Mouse (Mus musculus) heart, embryonic 14.5 days (tissue): ENCODE data around the gene Aen. TPM values are rescaled to one million over a fixed set of nuclear protein-coding genes. Genes with fewer than 3 reads are reported as not detected.

Source experiments
- ATAC-seq: fragments of 200-750 bp; cut with Nextera tagmentation; 2 replicates; pipeline ENCODE4 v1.8.0; 2017; ENCODE audit warnings: low read depth, moderate TSS enrichment; ENCODE audit not compliant: insufficient number of reproducible peaks, insufficient read depth, low FRiP score
- H3K27ac ChIP-seq, 2 experiments: fragments of 200-500 bp in 1 of 2; fragments of 300-500 bp in 1 of 2; sonication (generic) in 1 of 2; replicated peaks in 1 of 2; 2 replicates each; pipeline ENCODE4 v1.5.1; 2012 to 2014; ENCODE audit warnings: low read depth in 2 of 2, low read length in 2 of 2, control low read depth in 1 of 2, mild to moderate bottlenecking in 1 of 2, mixed read lengths in 1 of 2; ENCODE audit not compliant: control insufficient read depth in 1 of 2, insufficient read depth in 1 of 2
- H3K27me3 ChIP-seq: fragments of 300-500 bp; sonication (generic); 2 replicates; pipeline ENCODE4 v1.6.1; 2014; ENCODE audit warnings: mild to moderate bottlenecking, low read length, control low read depth; ENCODE audit not compliant: control insufficient read depth, insufficient read depth
- H3K36me3 ChIP-seq: fragments of 300-500 bp; sonication (generic); 2 replicates; pipeline ENCODE4 v1.6.1; 2014; ENCODE audit warnings: mild to moderate bottlenecking, control low read depth, low read length, mixed read lengths; ENCODE audit not compliant: control insufficient read depth, insufficient read depth
- H3K4me1 ChIP-seq, 2 experiments: fragments of 200-500 bp in 1 of 2; fragments of 300-500 bp in 1 of 2; sonication (generic) in 1 of 2; 2 replicates each; pipeline ENCODE4 v1.6.1; 2012 to 2014; ENCODE audit warnings: low read length in 2 of 2, control low read depth in 1 of 2, mixed read lengths in 1 of 2; ENCODE audit not compliant: control insufficient read depth in 2 of 2, insufficient read depth in 2 of 2
- H3K4me2 ChIP-seq: fragments of 300-500 bp; sonication (generic); 2 replicates; pipeline ENCODE4 v1.6.1; 2014; ENCODE audit warnings: mild to moderate bottlenecking, low read length
- H3K4me3 ChIP-seq, 2 experiments: fragments of 200-500 bp in 1 of 2; fragments of 300-500 bp in 1 of 2; sonication (generic) in 1 of 2; 2 replicates each; pipeline ENCODE4 v1.5.1; 2012 to 2014; ENCODE audit warnings: low read length in 2 of 2, mild to moderate bottlenecking in 2 of 2, control low read depth in 1 of 2, low read depth in 1 of 2, moderate library complexity in 1 of 2; ENCODE audit not compliant: control insufficient read depth in 1 of 2, insufficient read depth in 1 of 2
- H3K9ac ChIP-seq: fragments of 300-500 bp; sonication (generic); 2 replicates; pipeline ENCODE4 v1.6.1; 2014; ENCODE audit warnings: mild to moderate bottlenecking, low read length
- H3K9me3 ChIP-seq: fragments of 300-500 bp; sonication (generic); 2 replicates; pipeline ENCODE4 v1.6.1; 2016; ENCODE audit warnings: low read length, control low read depth; ENCODE audit not compliant: control insufficient read depth
- WGBS: fragments of 180-500 bp; shearing (Covaris S2); extraction: QIAGEN DNeasy Blood & Tissue Kit; methylation state at CpG from one replicate; pipeline ENCODE4 v1.1.7; 2014; 5-methylcytosine and 5-hydroxymethylcytosine counted together
- polyA plus RNA-seq: library from polyadenylated mRNA; unstranded; fragments of >200 nt; fragmentation: Nextera tagmentation; extraction: Ambion mirVana; gene quantifications from 2 replicates; pipeline ENCODE4 v1.2.1, GENCODE M21; 2014

Aen gene
- polyA plus RNA-seq, 1 experiment from 2014 or later = 25.3 TPM

- WGBS = 2% methylated on average over 34 of the region's 34 CpGs
- no peak overlapping the region for H3K9ac ChIP-seq
- peaks cover 0 to 3% of the 10 kb centered on the region in 2 experiments; a peak in 2 of 4 replicates for H3K4me1 ChIP-seq
- no peak overlapping the region for H3K4me3 ChIP-seq
- no peak overlapping the region for H3K4me2 ChIP-seq
- no peaks in the 10 kb centered on the region for H3K9me3 ChIP-seq
- H3K27ac ChIP-seq = no peak overlapping the region
- no peak for ATAC-seq
- H3K36me3 ChIP-seq = no peaks in the 10 kb centered on the region
- H3K27me3 ChIP-seq = peaks cover 84% of the 10 kb centered on the region
These were observed 12.5 kb upstream of the Aen start for GRCm38 (mm10) chr7:78883016-78883725.

DNA sequence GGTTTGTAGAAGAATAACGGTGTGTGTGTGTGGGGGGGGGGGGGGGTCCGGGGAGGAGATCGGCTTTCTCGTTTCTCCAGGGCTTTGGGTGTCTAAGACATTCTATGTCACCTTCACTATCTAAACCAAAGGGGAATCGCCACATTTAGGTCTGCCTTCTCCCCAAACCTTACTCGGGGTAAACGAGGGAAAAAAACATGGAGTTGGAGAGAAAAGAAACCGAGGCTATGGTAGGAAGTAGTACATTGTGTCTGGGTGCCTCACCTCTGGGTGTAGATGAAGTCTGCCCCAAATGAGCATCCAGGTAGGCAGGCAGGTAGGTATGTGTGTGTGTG, 12.0 kb upstream of the Aen start:
- Histone ChIP-seq H3K4me3 (no peak overlapping the region), H3K4me2 (no peak overlapping the region), H3K27ac (no peak overlapping the region), H3K4me1 (peaks cover 0 to 3% of the 10 kb centered on the region in 2 experiments; a peak in 2 of 4 replicates), H3K9me3 (no peaks in the 10 kb centered on the region), H3K36me3 (no peaks in the 10 kb centered on the region), H3K9ac (no peak overlapping the region), H3K27me3 (peaks cover 89% of the 10 kb centered on the region)
- 19% methylated on average over 8 of the region's 8 CpGs for WGBS
- ATAC-seq = no peak

DNA sequence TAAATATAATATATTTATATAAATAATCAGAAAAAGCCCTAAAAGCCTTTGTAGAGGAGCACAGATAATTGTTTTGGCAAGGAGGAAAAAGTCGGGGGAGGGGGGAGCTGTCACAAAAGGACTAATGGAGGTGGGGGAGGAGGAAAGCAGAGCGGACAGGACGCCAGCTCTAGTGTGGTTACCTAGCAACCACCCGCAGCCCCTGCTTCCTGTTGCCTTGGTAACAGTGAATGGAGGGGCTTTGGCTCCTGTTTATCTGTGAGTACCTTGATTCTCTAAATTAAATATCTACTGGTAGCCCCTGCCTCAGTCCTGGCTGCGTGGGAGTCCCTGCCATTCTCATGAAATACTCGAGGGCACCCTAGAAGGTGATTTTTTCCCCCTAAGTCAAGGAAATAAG, 11.5 kb upstream of the Aen start:
- Histone ChIP-seq H3K4me3 (no peak overlapping the region), H3K9ac (no peak overlapping the region), H3K27ac (no peak overlapping the region), H3K4me2 (no peak overlapping the region), H3K27me3 (peaks cover 88% of the 10 kb centered on the region), H3K9me3 (no peaks in the 10 kb centered on the region), H3K4me1 (peaks cover 0 to 3% of the 10 kb centered on the region in 2 experiments; a peak in 2 of 4 replicates), H3K36me3 (no peaks in the 10 kb centered on the region)
- 20% methylated on average over 6 of the region's 6 CpGs for WGBS
- no peak for ATAC-seq

DNA sequence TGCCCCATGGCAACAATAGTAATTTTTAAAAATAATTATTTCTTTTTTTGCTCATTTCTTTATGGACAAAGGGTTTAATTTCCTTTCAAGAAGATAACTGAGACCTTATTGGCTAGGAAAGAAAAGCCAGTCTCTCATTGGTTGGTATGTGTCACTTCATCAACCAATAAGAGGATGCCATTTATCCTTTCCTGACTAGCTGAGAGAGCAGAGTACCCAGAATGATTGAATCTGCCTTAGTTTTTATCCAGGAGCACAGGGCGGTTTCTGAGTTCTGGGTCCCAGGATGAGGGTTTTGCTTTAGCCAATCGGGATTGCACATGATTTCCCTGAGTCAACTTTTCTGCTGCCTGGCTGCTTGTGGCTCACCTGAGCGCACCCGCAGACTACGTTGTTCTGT, 10.2 kb upstream of the Aen start:
- 67% methylated on average over 5 of the region's 5 CpGs for WGBS
- peaks cover 90% of the 10 kb centered on the region for H3K27me3 ChIP-seq
- H3K9ac ChIP-seq = no peak overlapping the region
- no peak overlapping the region for H3K4me3 ChIP-seq
- H3K4me2 ChIP-seq = no peak overlapping the region
- no peaks in the 10 kb centered on the region for H3K9me3 ChIP-seq
- ATAC-seq = no peak
- no peak overlapping the region for H3K27ac ChIP-seq
- peaks cover 0 to 3% of the 10 kb centered on the region in 2 experiments; a peak in 2 of 4 replicates for H3K4me1 ChIP-seq
- no peaks in the 10 kb centered on the region for H3K36me3 ChIP-seq

- ATAC-seq = no peak
- WGBS = 77% methylated on average over 4 of the region's 4 CpGs
- H3K4me2 ChIP-seq = no peak overlapping the region
- H3K9me3 ChIP-seq = no peaks in the 10 kb centered on the region
- H3K27me3 ChIP-seq = peaks cover 81% of the 10 kb centered on the region
- H3K27ac ChIP-seq = no peak overlapping the region
- no peak overlapping the region for H3K4me3 ChIP-seq
- H3K36me3 ChIP-seq = no peaks in the 10 kb centered on the region
- no peak overlapping the region for H3K9ac ChIP-seq
- H3K4me1 ChIP-seq = peaks cover 0 to 3% of the 10 kb centered on the region in 2 experiments; a peak in 2 of 4 replicates
These were observed 9.2 kb upstream of the Aen start for GRCm38 (mm10) chr7:78886496-78886895.

DNA sequence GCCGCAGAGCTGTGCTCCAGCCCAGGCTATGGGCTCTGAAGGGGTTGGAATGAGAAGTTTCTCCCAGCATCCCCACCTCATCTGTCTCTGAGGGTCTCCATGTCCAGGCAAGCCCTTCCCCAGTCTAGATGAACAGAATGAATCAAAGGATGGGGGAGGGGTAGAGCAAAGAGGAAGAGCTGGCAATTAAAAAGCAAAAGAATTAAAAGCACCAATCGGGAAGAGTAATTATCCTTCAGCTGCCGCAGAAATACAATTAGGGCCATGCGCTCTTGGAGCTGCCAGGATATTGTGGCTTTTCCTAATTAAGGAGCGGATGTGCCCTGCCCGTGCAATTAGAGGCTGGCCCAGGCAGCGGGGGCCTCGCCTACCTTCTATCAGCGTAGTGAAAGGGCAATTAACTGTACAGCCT, 8.2 kb upstream of the Aen start:
- Histone ChIP-seq H3K9me3 (no peaks in the 10 kb centered on the region), H3K9ac (no peak overlapping the region), H3K4me2 (no peak overlapping the region), H3K4me3 (no peak overlapping the region), H3K27ac (no peak overlapping the region), H3K27me3 (peaks cover 73% of the 10 kb centered on the region), H3K4me1 (peaks cover 0 to 3% of the 10 kb centered on the region in 2 experiments; a peak in 2 of 4 replicates), H3K36me3 (no peaks in the 10 kb centered on the region)
- ATAC-seq = no peak
- 74% methylated on average over 9 of the region's 9 CpGs for WGBS

DNA sequence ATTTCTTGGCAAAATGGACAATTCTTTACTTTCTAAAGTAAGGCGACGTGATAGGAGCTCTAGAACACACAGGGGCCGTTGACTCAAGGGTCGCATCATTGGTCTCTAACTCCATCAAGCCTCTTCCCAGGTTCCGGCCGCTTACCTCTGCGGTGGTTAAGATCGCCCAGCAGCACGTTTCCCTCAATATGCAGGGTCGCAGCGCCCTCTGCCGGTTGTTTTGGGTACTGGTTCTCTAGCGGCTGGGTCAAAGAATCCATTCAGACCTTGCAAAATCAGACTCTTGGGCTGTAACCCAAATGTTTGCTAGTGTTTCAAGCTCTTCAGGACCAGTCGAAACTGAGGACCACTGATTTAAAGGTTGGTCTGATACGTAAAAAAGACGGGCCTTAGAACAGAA, 5.0 kb upstream of the Aen start:
- no peak overlapping the region for H3K4me3 ChIP-seq
- peaks cover 2 to 3% of the 10 kb centered on the region in 2 experiments; a peak in 1 of 4 replicates for H3K4me1 ChIP-seq
- H3K9me3 ChIP-seq = no peaks in the 10 kb centered on the region
- no peak overlapping the region for H3K9ac ChIP-seq
- ATAC-seq = no peak
- no peak overlapping the region for H3K27ac ChIP-seq
- H3K4me2 ChIP-seq = no peak overlapping the region
- WGBS = 5% methylated on average over 16 of the region's 16 CpGs
- H3K27me3 ChIP-seq = peaks cover 42% of the 10 kb centered on the region
- H3K36me3 ChIP-seq = no peaks in the 10 kb centered on the region

GRCm38 (mm10) chr7:78893917-78894316, 1.7 kb upstream of the Aen start:
- no peak for ATAC-seq
- Histone ChIP-seq H3K4me3 (no peak overlapping the region), H3K9me3 (no peaks in the 10 kb centered on the region), H3K4me1 (peaks cover 5 to 14% of the 10 kb centered on the region in 2 experiments), H3K27me3 (peaks cover 13% of the 10 kb centered on the region), H3K36me3 (no peaks in the 10 kb centered on the region), H3K4me2 (no peak overlapping the region), H3K9ac (no peak overlapping the region), H3K27ac (no peak overlapping the region)
- WGBS = 67% methylated on average over 10 of the region's 10 CpGs
